Comparison of ENCODE assay signal across 9 mouse cellular contexts in genomic region chr5:128599365-128600071, GRCm38 (mm10). TPM values are rescaled to one million over a fixed set of nuclear protein-coding genes. Genes with fewer than 3 reads are reported as not detected.
DNase-seq lines count a peak whose midpoint lies in the region; ATAC-seq and TF ChIP-seq lines count a peak whose summit lies in the region.
"Had no signal": no experiment of that assay in that cellular context is flagged by ENCODE, and none has a peak within 500 bp of the region (broad histone marks: within the 10 kb centered on the region; RNA-seq: fewer than 3 reads in every experiment).

No protein-coding gene starts in this region.

- no peak for DNase-seq in heart, embryonic 10.5 days (ENCODE audit: low spot score)
- DNase-seq in heart, adult 9 months (ENCODE audit: low spot score in 2 of 2): no peak
- peak; percentile 34 for DNase-seq in forebrain, embryonic 14.5 days (ENCODE audit: low spot score)
- DNase-seq in spleen, postnatal 10 days (ENCODE audit: low spot score in 2 of 2): no peak
- DNase-seq in right cerebral cortex, adult 2 months (ENCODE audit: low spot score in 2 of 2): no peak

- H3K4me3 ChIP-seq in heart, embryonic 10.5 days: peak overlapping the region; percentile 79
- peak overlapping the region; percentile 56 for H3K4me3 ChIP-seq in ES-Bruce4 (ENCODE audit: low read depth, low read length)
- H3K4me3 ChIP-seq in forebrain, embryonic 14.5 days (ENCODE audit: low read depth, low read length): peak overlapping the region; percentile 48

- under 1% methylated on average over 28 of the region's 28 CpGs for WGBS in heart, embryonic 10.5 days
- WGBS in forebrain, embryonic 14.5 days: 0% methylated on average over 28 of the region's 28 CpGs

- no peak for ATAC-seq in forebrain, embryonic 14.5 days
- ATAC-seq in megakaryocyte, adult 5-6 weeks (ENCODE audit: poor library complexity, severe bottlenecking): 0 out of 2 replicates have a peak, but pooled peaks have one; percentile 11
- no peak for ATAC-seq in megakaryocyte-erythroid progenitor cell, adult 5-6 weeks (replicated peaks; ENCODE audit: low FRiP score, low TSS enrichment, poor library complexity, severe bottlenecking)

- TF ChIP-seq CTCF in ES-Bruce4 (IDR thresholded peaks at IDR 0.05; ENCODE audit: low read depth, low read length): no peak

- no peaks in the 10 kb centered on the region for H3K36me3 ChIP-seq in heart, embryonic 10.5 days
- H3K36me3 ChIP-seq in ES-Bruce4 (ENCODE audit: control insufficient read depth, insufficient read depth, low read length, poor library complexity, severe bottlenecking): no peaks in the 10 kb centered on the region
- H3K36me3 ChIP-seq in forebrain, embryonic 14.5 days (ENCODE audit: control insufficient read depth, insufficient read depth, low read length): no peaks in the 10 kb centered on the region

- H3K9ac ChIP-seq in ES-Bruce4 (ENCODE audit: low read depth, poor library complexity, severe bottlenecking): peak overlapping the region; percentile 63
- H3K9ac ChIP-seq in forebrain, embryonic 14.5 days (ENCODE audit: low read length): no peak overlapping the region; the same call in 1 of the 2 replicates

- peak; percentile 49; the same call in 1 of the 2 replicates for TF ChIP-seq EP300 in ES-Bruce4 (IDR thresholded peaks at IDR 0.05; ENCODE audit: insufficient read depth, low read depth, low read length)

- no peak for TF ChIP-seq POLR2A in ES-Bruce4 (IDR thresholded peaks at IDR 0.05; ENCODE audit: insufficient read depth, low read length)

- H3K27me3 ChIP-seq in heart, embryonic 10.5 days (ENCODE audit: insufficient read depth, poor library complexity, severe bottlenecking): peaks cover 93% of the 10 kb centered on the region
- H3K27me3 ChIP-seq in ES-Bruce4 (ENCODE audit: control insufficient read depth, insufficient read depth, low read length, poor library complexity, severe bottlenecking): 0 out of 2 replicates have a peak, but pooled peaks cover 3% of the 10 kb centered on the region
- peaks cover 78% of the 10 kb centered on the region for H3K27me3 ChIP-seq in forebrain, embryonic 14.5 days (replicated peaks; ENCODE audit: control insufficient read depth, insufficient read depth, low read length)

- no peak overlapping the region for H3K27ac ChIP-seq in heart, embryonic 10.5 days
- H3K27ac ChIP-seq in ES-Bruce4 (ENCODE audit: insufficient read depth, low read length): no peak overlapping the region
- H3K27ac ChIP-seq in forebrain, embryonic 14.5 days (ENCODE audit: low read depth, low read length): peak overlapping the region; percentile 29; the same call in 1 of the 2 replicates

- peaks cover 40% of the 10 kb centered on the region for H3K4me1 ChIP-seq in heart, embryonic 10.5 days
- peaks cover 4% of the 10 kb centered on the region for H3K4me1 ChIP-seq in ES-Bruce4 (ENCODE audit: control insufficient read depth, insufficient read depth, low read length)
- H3K4me1 ChIP-seq in forebrain, embryonic 14.5 days (ENCODE audit: control insufficient read depth, insufficient read depth, low read length): peaks cover 24% of the 10 kb centered on the region

- no peaks in the 10 kb centered on the region for H3K9me3 ChIP-seq in heart, embryonic 10.5 days
- H3K9me3 ChIP-seq in ES-Bruce4 (replicated peaks; ENCODE audit: control insufficient read depth, insufficient read depth, low read length, poor library complexity, severe bottlenecking): peaks cover 13% of the 10 kb centered on the region
- H3K9me3 ChIP-seq in forebrain, embryonic 14.5 days (replicated peaks; ENCODE audit: control insufficient read depth, low read length): no peaks in the 10 kb centered on the region

- H3K4me2 ChIP-seq in forebrain, embryonic 14.5 days (ENCODE audit: low read length): peak overlapping the region; percentile 95

RNA-seq across cellular contexts. Expression of gene Fzd10, which starts 1.1 kb away (rescaled TPM):
- polyA plus RNA-seq in heart, embryonic 10.5 days (2016; fragmentation: Nextera tagmentation; extraction: Ambion mirVana): 0.58 and 1.0 TPM in 2 replicates
- 13.5 and 14.2 TPM in 2 replicates for polyA plus RNA-seq in ES-Bruce4 (2011; ENCODE audit: insufficient read depth, insufficient read length, low read depth, missing spikeins)
- polyA plus RNA-seq in forebrain, embryonic 14.5 days (2014; fragmentation: Nextera tagmentation; extraction: Ambion mirVana): 2.1 and 2.3 TPM in 2 replicates
- not detected in 2 replicates for total RNA-seq in megakaryocyte, adult 5-6 weeks (2015)
- total RNA-seq in megakaryocyte, adult 5-6 weeks (2017): 0.11 TPM in 1 of 2 replicates, not detected in the other
- total RNA-seq in megakaryocyte-erythroid progenitor cell, adult 5-6 weeks (2014; fragmentation: Nextera tagmentation): not detected in 2 replicates
- not detected in 2 replicates for total RNA-seq in megakaryocyte-erythroid progenitor cell, adult 5-6 weeks (2017)
- polyA plus RNA-seq: C2C12 had no signal
